Mouse (Mus musculus): ENCODE measurements around the gene Dlx4.

DNA sequence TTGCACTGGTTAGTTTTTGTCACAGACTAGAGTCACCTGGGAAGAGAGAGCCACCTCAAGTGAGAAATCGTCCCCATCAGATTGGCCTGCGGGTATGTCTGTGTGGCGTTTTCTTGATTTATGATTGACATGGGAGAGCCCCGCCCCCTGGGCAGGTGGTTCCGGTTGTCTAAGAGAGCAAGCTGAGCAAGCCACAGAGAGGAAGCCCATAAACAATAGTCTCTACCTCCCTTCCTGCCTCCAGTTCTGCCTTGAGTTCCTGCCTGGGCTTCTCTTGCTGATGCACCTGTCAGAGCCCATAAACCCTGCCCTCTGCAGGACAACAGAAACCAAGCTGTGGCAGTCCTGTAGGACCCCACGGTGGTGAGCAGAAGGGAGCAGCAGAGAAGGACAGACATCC is 12.7 kb downstream of the Dlx4 start:
- TF ChIP-seq CTCF (conservative IDR thresholded peaks at IDR 0.05; ENCODE audit: low read length) (no peak), NANOG (IDR thresholded peaks at IDR 0.05; ENCODE audit: borderline replicate concordance, low read length) (no peak), POU5F1 (IDR thresholded peaks at IDR 0.05; ENCODE audit: borderline replicate concordance, low read length) (no peak)
